Mouse (Mus musculus) kidney, adult 9 months (tissue): ENCODE data around the gene Ptprf.
A peak's percentile ranks its signal among the peaks of the same experiment; 100 is the strongest.

Experiments used
- DNase-seq: peaks from one replicate; pipeline ENCODE4 v3.0.0; 2022

Gene Ptprf

DNA sequence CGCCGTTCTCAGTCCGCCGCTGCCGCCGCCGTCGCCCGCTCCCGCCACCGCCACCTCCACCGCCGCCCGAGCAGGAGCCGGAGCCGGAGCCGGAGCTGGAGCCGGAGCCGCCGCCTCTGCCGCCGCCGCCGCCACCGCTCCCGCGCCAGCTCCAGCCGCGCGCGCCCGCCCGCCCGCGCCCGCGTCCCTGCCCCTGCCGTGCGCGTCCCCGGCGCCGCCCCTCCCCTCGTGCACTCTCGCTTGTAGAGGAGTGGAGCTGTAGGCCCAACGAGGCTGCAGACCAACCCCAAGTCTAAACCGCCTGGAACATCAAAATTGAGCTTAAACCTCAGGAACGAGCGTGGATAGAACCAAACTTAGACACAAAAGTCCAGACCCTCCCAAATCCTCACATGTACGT is at the start of gene Ptprf:
Ptprf (minus strand) TSS at position 175 of the 400 bp plus-strand sequence.
- peak; percentile 77 for DNase-seq

DNA sequence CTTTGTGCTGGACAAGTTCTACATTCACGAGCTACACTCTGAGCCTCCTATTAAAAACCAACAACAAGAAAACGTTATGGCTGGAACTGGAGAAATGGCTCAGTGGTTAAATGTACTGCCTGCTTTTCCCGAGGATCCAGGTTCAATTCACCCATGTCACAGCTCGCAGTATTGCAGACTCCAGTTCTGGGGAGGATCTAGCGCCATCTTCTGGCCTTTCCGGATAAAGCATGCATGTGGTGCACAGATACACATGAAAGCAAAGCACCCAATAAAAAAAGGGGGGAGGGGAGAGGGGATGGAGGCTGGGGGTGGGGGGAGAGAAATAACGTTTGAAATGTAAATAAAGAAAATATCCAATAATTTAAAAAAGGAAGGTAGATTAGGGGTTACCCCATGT is 45.5 kb upstream of the Ptprf start:
- peak; percentile 84 for DNase-seq

DNA sequence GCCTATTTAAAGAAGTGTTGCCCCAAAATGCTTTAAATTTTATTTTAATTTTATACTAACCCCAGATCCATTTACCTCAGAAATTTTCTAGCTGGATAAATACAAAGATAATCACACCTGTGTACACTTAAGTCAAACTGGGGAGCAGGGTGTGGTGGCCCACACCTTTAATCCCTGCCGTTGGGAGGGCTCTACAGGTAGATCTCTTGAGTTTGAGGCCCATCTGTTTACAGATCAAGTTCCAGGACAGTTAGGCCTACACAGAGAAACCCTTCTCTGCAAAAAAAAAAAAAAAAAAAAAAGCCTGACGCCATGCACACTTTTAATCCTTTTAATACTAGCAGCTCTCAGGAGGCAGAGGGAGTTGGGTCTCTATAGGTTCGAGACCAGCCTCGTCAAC is 44.8 kb upstream of the Ptprf start:
- no peak for DNase-seq

DNA sequence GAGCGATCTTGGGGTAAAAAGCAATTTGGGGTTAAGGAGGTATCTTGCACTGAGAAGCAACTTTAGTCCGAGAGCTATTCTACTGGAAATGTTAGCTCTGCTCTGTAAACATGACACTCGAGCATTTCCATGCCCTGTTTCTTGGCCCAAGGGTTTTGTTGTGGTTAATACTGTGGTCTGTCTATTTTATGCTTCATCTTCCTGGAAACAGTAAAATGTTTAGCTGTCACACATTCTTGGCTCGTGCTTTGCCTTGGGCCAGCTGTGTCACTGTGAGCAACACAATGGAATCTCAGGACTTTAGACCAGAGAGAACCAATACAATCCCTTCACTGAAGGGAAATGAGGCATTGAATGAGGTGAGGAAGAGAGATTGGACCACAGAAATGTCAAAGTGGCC is 40.6 kb upstream of the Ptprf start:
- peak; percentile 46 for DNase-seq

DNA sequence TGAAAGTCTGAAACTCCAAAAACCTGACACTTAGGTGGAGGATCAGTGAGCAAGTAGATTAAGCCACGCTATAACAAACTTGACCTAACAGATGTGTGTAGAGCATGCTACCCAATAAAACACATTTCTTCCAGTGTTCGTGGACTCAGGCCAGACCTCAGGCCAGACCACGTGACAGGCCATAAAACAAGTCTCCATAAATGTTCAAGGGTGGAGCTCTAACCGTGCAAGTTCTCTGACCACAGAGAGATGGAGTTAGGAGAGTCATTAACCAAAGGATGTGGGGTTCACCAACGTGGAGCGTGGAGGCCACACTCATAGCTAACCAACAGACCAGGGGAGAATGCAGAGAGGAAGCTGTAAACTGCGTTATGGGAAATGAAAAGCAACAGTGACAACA is 35.3 kb upstream of the Ptprf start:
- DNase-seq, result peak; percentile 58

DNA sequence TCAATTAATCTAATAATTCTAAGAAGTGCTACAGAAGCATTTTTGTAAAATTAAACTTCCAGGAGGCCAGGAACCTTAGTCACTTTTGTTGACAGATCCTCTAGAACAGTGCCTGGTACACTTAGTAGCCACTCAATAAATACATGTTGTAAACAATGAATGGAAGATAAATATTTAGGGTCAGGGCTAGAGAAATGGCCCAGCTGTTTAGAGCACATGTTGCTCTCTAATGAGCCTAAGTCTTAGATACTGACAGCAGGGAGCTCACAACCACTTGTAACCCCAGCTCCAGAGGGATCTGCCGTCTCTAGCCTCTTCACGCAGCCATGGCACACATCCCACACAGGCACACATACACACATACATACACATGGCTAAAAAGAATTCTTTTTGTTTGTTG is 29.4 kb upstream of the Ptprf start:
- no peak for DNase-seq

DNA sequence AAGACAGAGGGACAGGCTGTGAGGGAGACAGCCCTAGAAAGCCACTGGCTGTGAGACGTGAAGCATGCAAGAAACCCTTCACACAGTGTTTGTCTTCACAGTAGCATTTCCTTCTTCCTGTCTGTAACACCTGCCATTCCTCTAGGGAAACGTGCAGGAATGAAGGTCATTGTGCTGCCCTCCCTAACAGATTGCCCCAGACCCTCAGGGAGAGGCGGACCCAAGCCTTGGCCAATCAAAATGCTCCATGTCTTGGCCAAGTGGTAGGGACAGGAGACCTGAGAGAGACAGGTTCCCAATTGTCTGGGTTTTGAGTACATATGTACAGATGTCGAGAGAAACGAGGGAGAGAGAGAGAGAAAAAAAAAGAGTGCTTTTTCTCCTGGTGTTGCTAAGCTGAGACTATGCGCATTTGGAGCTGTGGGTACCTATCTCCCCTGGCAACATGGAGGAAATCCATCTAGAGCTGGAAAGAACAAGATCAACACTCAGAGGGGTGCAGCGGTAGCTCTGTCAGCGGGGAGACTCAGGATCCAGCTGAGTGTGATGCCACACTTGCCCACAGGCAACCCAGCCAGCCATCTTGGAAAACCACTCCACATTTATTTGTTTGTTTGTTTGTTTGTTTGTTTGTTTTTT is 28.6 kb upstream of the Ptprf start:
- no peak for DNase-seq

DNA sequence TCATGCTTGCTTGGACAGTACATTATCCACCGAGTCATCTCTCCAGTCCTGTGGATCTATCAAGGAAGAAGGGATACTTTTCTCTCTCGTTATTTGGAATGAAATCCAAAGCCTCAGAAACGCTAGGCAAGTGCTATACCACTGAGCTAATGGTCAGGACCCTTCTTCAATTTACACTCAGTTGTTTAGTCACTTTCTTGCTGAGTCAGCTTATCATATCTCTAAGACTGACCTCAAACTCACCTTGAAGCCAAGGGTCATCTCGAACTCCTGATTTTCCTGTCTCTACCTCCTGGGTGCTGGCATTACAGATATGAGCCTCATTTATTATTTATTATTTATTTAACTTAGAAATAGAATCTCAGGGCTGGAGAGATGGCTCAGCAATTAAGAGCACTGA is 25.5 kb upstream of the Ptprf start:
- no peak for DNase-seq

DNA sequence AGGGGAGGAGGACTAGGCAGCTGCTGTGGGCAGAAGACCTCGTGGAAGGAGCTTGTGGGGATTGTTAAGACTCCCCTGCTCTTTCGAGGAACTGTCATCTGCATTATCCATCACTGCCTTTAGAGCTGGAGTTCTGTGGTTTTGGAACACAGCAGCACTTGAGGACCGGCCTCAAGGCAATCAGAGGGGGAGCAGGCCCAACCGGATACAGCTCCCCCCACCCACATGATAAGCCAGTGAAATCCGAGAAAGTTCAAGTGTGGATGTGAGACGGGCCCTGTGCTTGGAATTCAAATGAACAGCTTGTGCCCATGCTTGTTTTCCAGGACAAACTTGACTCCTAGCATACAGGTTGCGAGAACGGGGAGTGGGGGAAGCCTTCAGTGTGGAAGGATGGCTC is 24.1 kb upstream of the Ptprf start:
- no peak for DNase-seq

DNA sequence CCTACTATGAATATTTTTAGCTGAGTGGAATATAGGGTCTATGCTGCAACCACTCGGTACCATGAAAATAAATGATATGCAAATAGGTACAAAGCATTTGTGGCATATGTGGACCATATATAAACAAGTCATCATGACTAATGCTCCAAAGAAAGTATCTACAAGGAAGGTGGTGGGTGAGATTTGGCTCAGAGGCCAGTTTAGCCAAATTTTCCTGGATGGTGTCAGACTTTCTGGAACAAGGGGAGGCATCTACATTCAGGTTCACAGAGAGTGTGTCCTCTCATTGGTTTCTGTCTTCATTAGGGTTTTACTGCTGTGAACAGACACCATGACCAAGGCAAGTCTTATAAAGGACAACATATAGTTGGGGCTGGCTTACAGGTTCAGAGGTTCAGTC is 19.3 kb upstream of the Ptprf start:
- no peak for DNase-seq

DNA sequence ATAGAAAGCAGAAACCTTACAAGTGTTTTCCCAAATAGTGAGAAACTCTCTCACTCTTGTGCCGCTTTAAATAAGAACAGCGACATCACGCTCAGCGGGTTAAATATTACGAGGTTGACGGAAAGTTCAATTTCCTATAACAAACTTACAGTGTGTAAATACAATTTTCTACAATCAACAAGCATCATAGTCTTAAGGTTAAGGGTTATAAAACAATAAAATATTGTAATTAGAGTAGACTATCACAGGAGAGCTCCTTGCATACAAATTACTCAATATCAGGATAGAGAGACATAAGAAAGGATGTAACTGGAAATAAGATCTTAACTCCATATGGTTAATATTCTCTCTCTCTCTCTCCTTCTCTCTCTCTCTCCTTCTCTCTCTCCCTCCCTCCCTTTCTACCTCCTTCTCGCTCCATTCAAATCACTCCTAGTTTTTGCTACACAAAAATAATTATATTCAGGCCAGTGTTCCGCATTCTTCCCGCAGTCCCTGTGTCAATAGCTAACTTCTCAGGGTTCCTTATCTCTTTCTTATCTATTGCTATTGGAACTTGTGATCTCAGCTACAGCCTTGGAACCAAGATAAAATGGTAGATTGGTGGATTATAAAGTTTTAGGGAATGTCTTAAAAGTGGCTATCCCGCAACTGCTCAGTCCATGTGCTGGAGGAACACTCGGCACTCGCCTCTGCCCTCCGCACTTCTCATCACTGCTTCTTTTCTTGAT is 16.5 kb upstream of the Ptprf start:
- no peak for DNase-seq

DNA sequence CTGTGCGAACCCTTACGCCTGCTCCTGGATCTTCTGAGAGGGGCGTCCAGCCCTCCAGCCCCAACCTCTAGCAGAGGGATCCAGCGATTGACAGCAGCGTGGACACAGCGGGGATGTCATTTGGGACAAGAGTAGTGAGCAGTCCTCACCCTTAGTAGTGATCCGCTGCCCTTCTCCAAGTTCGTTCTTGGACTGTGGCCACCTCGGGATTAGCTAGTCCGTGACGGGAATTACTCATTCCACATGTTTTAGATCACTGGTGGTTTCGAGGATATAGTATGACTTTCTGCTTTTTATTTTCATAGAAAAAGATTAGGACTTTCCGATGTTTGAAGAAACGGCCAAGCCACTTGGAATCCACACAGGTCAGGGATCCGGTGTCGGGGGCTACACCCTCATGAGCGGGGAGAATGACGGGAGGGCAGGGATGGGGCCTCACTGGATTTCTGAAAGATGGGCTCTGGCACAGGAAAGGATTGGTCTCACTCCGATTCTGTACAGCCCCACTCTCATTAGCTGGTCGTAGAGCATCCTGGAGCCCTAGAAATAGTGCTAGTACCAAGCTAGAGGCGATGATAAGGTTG is 15.0 kb upstream of the Ptprf start:
- DNase-seq, result no peak

DNA sequence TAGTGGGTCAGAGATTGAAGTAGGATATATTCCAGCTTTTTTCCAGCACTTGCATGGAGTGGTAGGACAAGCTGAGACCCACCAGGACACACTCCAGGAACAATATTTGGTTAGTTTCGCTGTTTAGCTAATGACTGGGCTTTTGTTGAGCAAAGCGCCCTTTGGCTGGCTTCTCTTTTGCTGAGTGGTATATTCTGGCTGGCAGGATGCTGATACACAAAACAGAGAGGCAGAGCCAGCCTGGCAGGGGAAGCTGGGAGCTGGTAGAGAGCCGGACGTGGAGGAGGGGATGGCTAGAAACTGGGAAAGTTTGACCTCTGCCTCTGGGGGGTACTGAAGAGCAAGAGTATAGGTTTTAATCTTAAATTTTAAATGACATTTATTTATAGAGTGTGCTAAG is 13.8 kb upstream of the Ptprf start:
- DNase-seq, result no peak

DNA sequence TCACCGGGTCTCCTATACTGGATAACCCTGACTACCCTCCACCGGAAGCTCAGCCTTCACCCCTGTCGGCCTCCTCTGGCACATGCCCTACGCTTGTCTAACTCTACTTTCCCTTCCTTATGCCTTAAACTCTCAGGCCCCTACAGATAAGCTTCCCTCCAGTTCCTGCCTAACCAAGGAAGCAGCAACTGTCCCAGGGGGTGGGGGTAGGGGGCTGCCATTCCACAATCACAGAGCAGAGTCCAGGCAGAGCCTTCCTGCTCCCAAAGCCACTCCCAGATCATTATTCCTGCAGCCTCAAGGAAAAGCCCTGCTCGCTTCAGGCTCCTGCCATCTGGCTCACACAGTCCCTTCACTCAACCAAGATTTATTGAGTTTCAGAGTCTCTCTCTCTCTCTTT is 6.6 kb upstream of the Ptprf start:
- DNase-seq, result no peak

DNA sequence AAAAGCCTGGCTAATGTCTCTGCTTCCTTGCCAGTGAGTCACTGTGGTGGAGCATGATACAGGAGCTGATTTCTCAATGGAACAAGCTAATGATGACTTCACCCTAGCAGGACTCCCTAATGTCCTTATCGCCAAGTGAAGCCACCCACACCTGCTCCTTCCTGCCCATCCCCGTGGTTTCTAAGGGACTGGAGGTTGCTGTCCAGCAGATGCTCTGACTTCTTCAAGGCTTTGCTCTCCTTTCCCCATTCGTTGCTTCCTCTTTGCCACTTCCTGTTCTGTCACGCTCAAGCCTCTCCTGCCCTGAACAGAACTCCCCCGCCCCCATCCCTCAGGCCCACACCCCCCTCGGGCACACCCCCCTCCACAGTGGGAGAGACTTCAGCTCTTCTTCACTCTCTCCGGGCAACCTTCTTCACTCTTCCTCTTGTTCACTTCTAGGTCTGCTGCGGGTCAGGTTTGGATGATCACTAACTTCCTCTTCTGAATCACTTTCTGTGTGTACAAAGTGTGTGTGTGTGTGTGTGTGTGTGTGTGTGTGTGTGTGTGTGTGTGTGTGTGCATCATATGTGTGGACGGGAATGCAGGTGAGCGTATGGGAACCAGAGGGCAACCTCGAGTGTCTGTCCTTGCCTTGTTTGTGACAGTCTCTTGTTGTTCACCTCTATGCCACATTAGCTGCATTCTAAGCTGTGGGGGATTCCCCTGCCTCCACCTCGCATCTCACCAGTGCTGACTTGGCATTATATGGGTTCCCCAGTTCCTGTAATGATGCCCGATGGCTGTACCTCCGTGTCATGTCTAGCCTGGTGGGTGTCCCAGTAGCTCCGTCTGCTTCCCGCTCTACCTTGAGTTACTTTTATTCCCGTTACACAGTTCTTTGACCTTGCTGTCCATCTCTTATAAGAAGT is 4.7 kb upstream of the Ptprf start:
- no peak for DNase-seq

DNA sequence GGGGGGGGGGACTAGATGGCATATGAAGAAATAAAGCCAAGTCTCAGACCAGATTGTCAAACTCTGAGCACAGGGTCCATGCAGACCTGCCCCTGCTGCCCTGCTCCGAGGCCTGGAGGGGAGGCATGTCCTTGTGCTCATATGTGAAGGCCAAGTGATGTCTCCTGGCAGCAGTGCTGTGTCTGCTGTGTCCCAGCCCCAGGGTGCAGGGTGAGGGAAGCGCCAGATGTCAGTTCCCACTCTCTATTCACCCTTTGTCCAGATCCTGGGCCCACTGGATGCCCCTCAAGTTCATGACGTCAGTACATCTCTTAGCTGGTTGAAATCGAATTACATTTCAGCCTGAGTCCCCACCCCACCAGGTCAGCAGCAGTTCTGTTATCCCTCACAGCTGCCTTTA is 3.6 kb upstream of the Ptprf start:
- DNase-seq, result no peak

DNA sequence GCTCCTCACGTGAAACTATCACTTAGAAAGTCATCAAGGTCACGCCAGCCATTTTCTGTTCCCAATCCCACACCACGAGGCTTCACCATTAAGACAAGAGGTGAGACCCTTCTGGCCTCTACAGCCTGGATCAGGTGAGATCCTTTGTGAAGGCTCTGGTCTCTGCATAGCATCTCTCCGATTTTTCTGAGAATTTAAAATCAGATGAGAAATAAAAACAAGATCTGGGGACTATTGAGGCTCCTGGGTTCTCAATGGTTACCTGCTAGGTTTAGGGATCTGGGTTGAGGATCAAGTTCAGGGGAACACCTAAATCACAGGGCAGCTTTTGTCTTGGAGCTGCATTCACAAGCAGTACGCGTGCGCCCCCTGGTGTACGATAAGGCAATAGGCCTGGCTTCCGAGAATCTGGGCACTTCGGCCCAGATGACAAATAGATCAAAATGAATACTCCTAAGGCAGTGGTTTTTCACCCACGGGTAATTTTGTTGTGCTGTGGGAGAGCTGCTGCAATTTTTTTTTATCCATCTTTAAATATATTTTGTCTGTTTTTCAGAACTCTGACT is 1.6 kb upstream of the Ptprf start:
- peak; percentile 84 for DNase-seq

DNA sequence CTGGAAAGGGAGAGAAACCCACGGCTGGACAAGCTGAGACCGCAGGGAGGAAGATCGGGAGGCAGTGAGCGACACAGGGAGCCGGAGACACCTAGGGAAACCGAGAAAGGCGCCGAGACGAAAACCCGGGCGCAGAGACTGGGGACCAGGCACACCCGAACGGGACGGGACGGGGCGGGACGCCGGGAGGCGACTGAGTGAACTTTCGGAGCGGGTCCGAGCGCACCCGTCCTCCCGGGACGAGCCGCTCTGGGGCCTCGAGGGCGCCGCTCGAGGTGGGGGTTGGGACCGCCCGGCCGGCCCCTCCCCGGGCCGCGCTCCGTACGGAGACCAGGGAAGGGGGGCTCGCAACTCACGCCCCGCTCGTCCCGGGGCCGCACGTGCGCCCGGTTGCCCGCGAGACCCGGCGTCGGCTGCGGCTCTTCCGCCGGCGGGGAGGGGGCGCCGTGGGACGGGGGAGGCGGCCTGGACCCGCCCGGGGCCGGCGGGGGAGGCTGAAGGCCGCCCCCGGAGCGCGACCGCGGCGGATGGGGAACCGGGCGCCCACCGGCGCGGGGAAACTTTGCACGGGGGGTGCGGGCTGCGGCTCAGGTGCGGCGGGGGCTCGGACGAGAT is 682 bp downstream of the Ptprf start:
- no peak for DNase-seq

DNA sequence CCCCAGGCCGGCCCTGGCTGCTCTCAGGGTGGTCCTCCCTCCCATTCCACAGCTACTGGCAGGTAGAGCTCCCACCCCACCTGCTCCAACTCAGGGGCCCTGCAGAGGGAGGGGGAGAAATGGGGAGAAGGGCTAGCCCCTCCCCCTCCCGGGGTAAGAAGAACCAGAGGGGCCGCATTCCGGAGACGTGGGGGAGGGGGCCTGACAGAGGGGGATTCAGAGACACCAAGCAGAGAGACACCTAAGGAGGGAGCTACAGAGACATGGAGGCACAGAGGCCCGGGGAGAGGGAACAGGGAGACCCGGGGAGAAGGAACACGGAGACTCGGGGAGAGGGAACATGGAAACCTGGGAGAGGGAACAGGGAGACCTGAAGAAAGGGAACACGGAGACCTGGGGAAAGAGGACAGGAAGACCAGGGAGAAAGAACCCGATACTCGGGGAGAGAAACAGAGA is 1.2 kb downstream of the Ptprf start:
- no peak for DNase-seq

DNA sequence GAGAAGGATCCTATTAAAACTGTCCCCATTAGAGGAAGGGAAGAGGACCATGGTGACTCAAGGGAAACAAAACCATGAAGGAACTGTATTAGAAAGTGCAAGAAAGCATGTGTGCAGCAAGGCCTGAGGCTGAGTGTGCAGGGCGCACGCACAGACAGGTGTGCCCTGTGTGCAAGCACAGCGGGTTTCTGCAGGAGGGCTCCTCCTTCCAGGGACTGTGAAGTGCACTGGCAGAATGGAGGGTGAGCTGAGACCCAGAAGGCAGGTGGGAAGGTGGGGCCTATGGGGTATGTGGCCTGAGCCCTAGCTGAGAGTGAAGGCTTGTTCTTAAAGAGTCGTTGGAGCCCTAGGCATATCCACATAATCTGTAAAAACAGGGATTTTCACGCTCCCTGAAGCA is 1.9 kb downstream of the Ptprf start:
- peak; percentile 13 for DNase-seq

DNA sequence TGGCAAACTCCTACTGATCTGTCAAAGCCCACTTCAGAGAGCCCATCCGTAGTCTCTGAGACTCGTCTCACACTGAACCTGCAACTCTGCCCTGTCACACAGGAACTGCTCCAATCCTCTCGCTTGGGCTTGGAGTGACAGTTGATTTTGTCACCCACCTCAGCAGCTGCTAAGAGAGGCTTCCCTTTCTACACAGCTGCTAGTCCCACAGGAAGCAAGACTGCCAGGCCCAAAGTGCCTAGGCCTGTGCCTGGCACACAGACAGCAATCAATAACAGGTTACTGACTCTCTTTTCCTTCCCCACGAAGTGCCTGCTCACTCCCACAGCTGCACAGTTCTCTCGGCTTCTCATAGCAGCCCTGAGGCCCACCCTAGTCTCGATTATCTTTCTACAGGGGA is 2.7 kb downstream of the Ptprf start:
- no peak for DNase-seq

DNA sequence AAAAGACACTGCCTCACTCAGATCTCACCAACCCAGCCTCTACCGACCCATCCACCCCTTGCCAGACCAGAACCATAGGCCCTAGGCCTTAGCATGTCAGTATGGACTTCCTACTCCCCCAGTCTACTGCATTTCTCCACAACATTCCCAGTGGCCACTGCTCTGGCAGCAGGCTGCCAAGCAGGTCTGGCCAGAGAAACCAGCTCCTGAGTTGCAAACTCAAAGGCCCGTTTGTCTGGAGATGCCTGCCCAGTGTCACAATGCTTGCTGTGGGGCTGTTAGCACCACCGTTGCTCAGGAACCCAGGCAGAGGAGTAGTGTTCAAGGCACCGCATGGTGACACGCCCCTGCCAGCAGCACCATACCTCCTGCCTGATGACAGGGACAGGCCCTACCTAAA is 5.0 kb downstream of the Ptprf start:
- no peak for DNase-seq

DNA sequence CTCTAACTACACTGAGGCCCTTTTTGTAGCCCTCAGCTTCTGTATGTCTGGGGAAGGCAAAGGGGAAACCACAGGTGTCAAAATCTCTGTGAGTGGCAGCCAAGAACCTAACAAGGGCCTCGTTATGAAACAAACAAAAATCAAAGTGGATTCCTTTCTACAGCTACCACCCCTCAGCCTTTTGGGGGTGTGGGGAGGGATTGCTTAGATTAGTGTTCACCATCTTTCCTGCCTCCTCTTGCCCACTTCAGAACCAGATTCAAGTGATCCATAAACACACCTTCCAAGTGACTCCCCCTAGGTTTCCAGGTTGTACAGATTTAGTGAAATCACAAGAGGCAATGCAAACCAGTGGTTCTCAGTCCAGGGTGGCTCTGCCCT is 9.0 kb downstream of the Ptprf start:
- no peak for DNase-seq
